Mouse (Mus musculus) neural tube, embryonic 11.5 days (tissue): Measurements from ENCODE around the gene 1700009N14Rik. TPM values are rescaled to one million over a fixed set of nuclear protein-coding genes. Genes with fewer than 3 reads are reported as not detected.

ENCODE experiments used
- ATAC-seq: fragments of 200-750 bp; cut with Nextera tagmentation; 2 replicates; pipeline ENCODE4 v1.8.0; 2017; ENCODE audit warnings: moderate number of reproducible peaks, mild to moderate bottlenecking, moderate TSS enrichment, moderate library complexity; ENCODE audit not compliant: insufficient read depth, low FRiP score, low TSS enrichment
- DNase-seq: peaks from one replicate; pipeline ENCODE4 v3.0.0-alpha.2; 2015; ENCODE audit warnings: low spot score
- H3K27ac ChIP-seq: fragments of 300-500 bp; sonication (generic); 2 replicates; pipeline ENCODE4 v1.5.1; 2014; ENCODE audit warnings: low read depth, mild to moderate bottlenecking, low read length
- H3K27me3 ChIP-seq: fragments of 300-500 bp; sonication (generic); 2 replicates; pipeline ENCODE4 v1.6.1; 2014; ENCODE audit warnings: mild to moderate bottlenecking, low read length, mixed read lengths; ENCODE audit not compliant: control insufficient read depth, insufficient read depth
- H3K36me3 ChIP-seq: fragments of 300-500 bp; sonication (generic); 2 replicates; pipeline ENCODE4 v1.6.1; 2014; ENCODE audit warnings: mild to moderate bottlenecking, low read length, moderate library complexity, mixed read lengths; ENCODE audit not compliant: control insufficient read depth, insufficient read depth
- H3K4me1 ChIP-seq: fragments of 300-500 bp; sonication (generic); 2 replicates; pipeline ENCODE4 v1.6.1; 2014; ENCODE audit warnings: low read length, mixed read lengths; ENCODE audit not compliant: control insufficient read depth, insufficient read depth
- H3K4me2 ChIP-seq: fragments of 300-500 bp; sonication (generic); 2 replicates; pipeline ENCODE4 v1.6.1; 2014; ENCODE audit warnings: low read depth, mild to moderate bottlenecking, moderate library complexity
- H3K4me3 ChIP-seq: fragments of 300-500 bp; sonication (generic); 2 replicates; pipeline ENCODE4 v1.5.1; 2014; ENCODE audit warnings: low read depth, low read length
- H3K9ac ChIP-seq: fragments of 300-500 bp; sonication (generic); 2 replicates; pipeline ENCODE4 v1.6.1; 2014; ENCODE audit warnings: mild to moderate bottlenecking, low read length
- H3K9me3 ChIP-seq: fragments of 300-500 bp; sonication (generic); 2 replicates; pipeline ENCODE4 v1.6.1; 2016; ENCODE audit warnings: low read length; ENCODE audit not compliant: control insufficient read depth
- WGBS: fragments of 180-500 bp; shearing (Covaris S2); extraction: QIAGEN DNeasy Blood & Tissue Kit; methylation state at CpG from one replicate; pipeline ENCODE4 v1.1.7; 2014; 5-methylcytosine and 5-hydroxymethylcytosine counted together
- polyA plus RNA-seq: library from polyadenylated mRNA; unstranded; fragments of >200 nt; fragmentation: Nextera tagmentation; extraction: Ambion mirVana; gene quantifications from 2 replicates; pipeline ENCODE4 v1.2.1, GENCODE M21; 2014

1700009N14Rik gene
- not detected in 2 replicates for polyA plus RNA-seq

- no peaks in the 10 kb centered on the region for H3K4me1 ChIP-seq
- H3K9ac ChIP-seq: no peak within 1 kb of the TSS
- H3K27me3 ChIP-seq: no peaks in the 10 kb centered on the region
- no peaks in the 10 kb centered on the region for H3K36me3 ChIP-seq
- H3K4me3 ChIP-seq: no peak within 1 kb of the TSS
- no peak within 1 kb of the TSS for H3K4me2 ChIP-seq
- 88% methylated on average over 3 of the region's 3 CpGs for WGBS
- no peak for ATAC-seq
- no peaks in the 10 kb centered on the region for H3K9me3 ChIP-seq
- no peak within 1 kb of the TSS for H3K27ac ChIP-seq
- DNase-seq: no peak
These were observed at the start of gene 1700009N14Rik for GRCm38 (mm10) chr4:39450069-39450468. Gene 1700009N14Rik (plus strand): TSS chr4:39450295.

- H3K36me3 ChIP-seq: no peaks in the 10 kb centered on the region
- no peaks in the 10 kb centered on the region for H3K9me3 ChIP-seq
- 86% methylated on average over 2 of the region's 2 CpGs for WGBS
- H3K4me3 ChIP-seq: no peak overlapping the region
- H3K4me2 ChIP-seq: no peak overlapping the region
- ATAC-seq: no peak
- H3K9ac ChIP-seq: no peak overlapping the region
- DNase-seq: no peak
- no peaks in the 10 kb centered on the region for H3K4me1 ChIP-seq
- H3K27ac ChIP-seq: no peak overlapping the region
- no peaks in the 10 kb centered on the region for H3K27me3 ChIP-seq
These were observed 12.2 kb upstream of the 1700009N14Rik start for GRCm38 (mm10) chr4:39437870-39438367.

- H3K9me3 ChIP-seq: no peaks in the 10 kb centered on the region
- 89% methylated on average over 2 of the region's 2 CpGs for WGBS
- H3K27me3 ChIP-seq: no peaks in the 10 kb centered on the region
- H3K4me2 ChIP-seq: no peak overlapping the region
- DNase-seq: no peak
- no peak overlapping the region for H3K9ac ChIP-seq
- no peak overlapping the region for H3K4me3 ChIP-seq
- ATAC-seq: no peak
- H3K4me1 ChIP-seq: no peaks in the 10 kb centered on the region
- no peaks in the 10 kb centered on the region for H3K36me3 ChIP-seq
- no peak overlapping the region for H3K27ac ChIP-seq
These were observed 24.2 kb downstream of the 1700009N14Rik start for GRCm38 (mm10) chr4:39474291-39474690.

- no peaks in the 10 kb centered on the region for H3K9me3 ChIP-seq
- H3K27ac ChIP-seq: no peak overlapping the region
- no peaks in the 10 kb centered on the region for H3K36me3 ChIP-seq
- H3K9ac ChIP-seq: no peak overlapping the region
- H3K27me3 ChIP-seq: no peaks in the 10 kb centered on the region
- H3K4me2 ChIP-seq: no peak overlapping the region
- H3K4me1 ChIP-seq: no peaks in the 10 kb centered on the region
- WGBS: 92% methylated on average over 8 of the region's 8 CpGs
- DNase-seq (no peak), ATAC-seq (no peak)
- no peak overlapping the region for H3K4me3 ChIP-seq
These were observed 36.3 kb downstream of the 1700009N14Rik start for GRCm38 (mm10) chr4:39486393-39486792.

- H3K27me3 ChIP-seq: no peaks in the 10 kb centered on the region
- no peak overlapping the region for H3K27ac ChIP-seq
- no peak overlapping the region for H3K9ac ChIP-seq
- DNase-seq (no peak), ATAC-seq (no peak)
- no peaks in the 10 kb centered on the region for H3K36me3 ChIP-seq
- no peaks in the 10 kb centered on the region for H3K9me3 ChIP-seq
- no peak overlapping the region for H3K4me2 ChIP-seq
- H3K4me1 ChIP-seq: no peaks in the 10 kb centered on the region
- 81% methylated on average over 1 of the region's 1 CpGs for WGBS
- no peak overlapping the region for H3K4me3 ChIP-seq
These were observed 43.5 kb downstream of the 1700009N14Rik start for GRCm38 (mm10) chr4:39493596-39493995.

- no peak overlapping the region for H3K4me3 ChIP-seq
- H3K27ac ChIP-seq: no peak overlapping the region
- no peaks in the 10 kb centered on the region for H3K4me1 ChIP-seq
- no peaks in the 10 kb centered on the region for H3K27me3 ChIP-seq
- no peaks in the 10 kb centered on the region for H3K36me3 ChIP-seq
- ATAC-seq (no peak), DNase-seq (no peak)
- no peak overlapping the region for H3K4me2 ChIP-seq
- 73% methylated on average over 1 of the region's 1 CpGs for WGBS
- H3K9ac ChIP-seq: no peak overlapping the region
- H3K9me3 ChIP-seq: no peaks in the 10 kb centered on the region
These were observed 45.8 kb downstream of the 1700009N14Rik start for GRCm38 (mm10) chr4:39495875-39496274.
